Mouse (Mus musculus) lung, postnatal 0 days (tissue): ENCODE measurements at regions not wholly inside any gene's neighbourhood (a gene's known extent, or its start where the extent isn't known, plus 50 kb on each side); places are given as distances from the start of the nearest gene placed in this dataset.

ENCODE experiments used
- CTCF ChIP-seq: IDR thresholded peaks from 2 replicates; pipeline ENCODE4 v1.5.1; 2016; ENCODE audit warnings: antibody characterized with exemption, mild to moderate bottlenecking
- EP300 ChIP-seq: IDR thresholded peaks from 2 replicates; pipeline ENCODE4 v1.6.1; 2016; ENCODE audit warnings: antibody characterized with exemption, mild to moderate bottlenecking, control low read depth

- TF ChIP-seq CTCF (no peak), EP300 (no peak)
These were observed 74.8 kb upstream of the Herc3 start for GRCm38 (mm10) chr6:58756309-58757015.
